Mouse (Mus musculus) heart, adult 2 months (tissue): ENCODE data around the gene Rnf145.

Experiments
- CTCF ChIP-seq: fragments of 200-600 bp; IDR thresholded peaks from 2 replicates; pipeline ENCODE4 v1.8.1; 2022; ENCODE audit warnings: antibody characterized with exemption, mild to moderate bottlenecking, moderate library complexity
- EP300 ChIP-seq: fragments of 200-500 bp; IDR thresholded peaks from 2 replicates; pipeline ENCODE4 v1.6.1; 2011; ENCODE audit warnings: low read depth, low read length, control low read depth; ENCODE audit not compliant: insufficient read depth

- no peak for TF ChIP-seq EP300
- TF ChIP-seq CTCF = no peak
These were observed 40.7 kb downstream of the Rnf145 start for GRCm38 (mm10) chr11:44559466-44559865.
